Mouse (Mus musculus) MEL (cell line): ENCODE data around the gene Nrf1. TPM values are rescaled to one million over a fixed set of nuclear protein-coding genes. Genes with fewer than 3 reads are reported as not detected.
A peak's percentile ranks its signal among the peaks of the same experiment; 100 is the strongest.

Experiments
- DNase-seq: peaks from one replicate; pipeline ENCODE4 v3.0.0; 2011; ENCODE audit warnings: low read depth, low spot score
- H3K27ac ChIP-seq: 2 replicates; pipeline ENCODE4 v1.5.1; 2012; ENCODE audit warnings: low read depth, mild to moderate bottlenecking, control low read depth, low read length, moderate library complexity; ENCODE audit not compliant: control insufficient read depth
- H3K27me3 ChIP-seq, 2 experiments: fragments of 150-350 bp in 1 of 2; sonication (generic) in 1 of 2; 2 replicates each; pipeline ENCODE4 v1.6.1; 2012; ENCODE audit warnings: low read length in 2 of 2, mild to moderate bottlenecking in 2 of 2, improper control_type of control experiment in 1 of 2, moderate library complexity in 1 of 2; ENCODE audit not compliant: insufficient read depth in 2 of 2, control insufficient read depth in 1 of 2
- H3K36me3 ChIP-seq, 2 experiments: 2 replicates each; pipeline ENCODE4 v1.6.1; 2012 to 2014; ENCODE audit warnings: low read length in 2 of 2, improper control_type of control experiment in 1 of 2, inconsistent platforms in 1 of 2, mild to moderate bottlenecking in 1 of 2; ENCODE audit not compliant: insufficient read depth in 2 of 2, control insufficient read depth in 1 of 2
- H3K4me1 ChIP-seq, 2 experiments: fragments of 150-350 bp in 1 of 2; sonication (generic) in 1 of 2; 2 replicates each; pipeline ENCODE4 v1.6.1; 2012; ENCODE audit warnings: low read length in 2 of 2, improper control_type of control experiment in 1 of 2, mild to moderate bottlenecking in 1 of 2; ENCODE audit not compliant: insufficient read depth in 2 of 2, control insufficient read depth in 1 of 2
- H3K4me3 ChIP-seq, 2 experiments: fragments of 150-350 bp in 1 of 2; sonication (generic) in 1 of 2; 2 replicates each; pipeline ENCODE4 v1.5.1; 2012; ENCODE audit warnings: low read depth in 2 of 2, low read length in 2 of 2, mild to moderate bottlenecking in 2 of 2, moderate library complexity in 2 of 2, control low read depth in 1 of 2, improper control_type of control experiment in 1 of 2; ENCODE audit not compliant: control insufficient read depth in 1 of 2, insufficient read depth in 1 of 2
- H3K79me2 ChIP-seq: 2 replicates; pipeline ENCODE4 v1.6.1; 2012; ENCODE audit warnings: mild to moderate bottlenecking, low read length, moderate library complexity; ENCODE audit not compliant: control insufficient read depth, poor library complexity, insufficient read depth
- H3K9ac ChIP-seq: 2 replicates; pipeline ENCODE4 v1.6.1; 2012; ENCODE audit warnings: low read depth, mild to moderate bottlenecking, control low read depth, low read length, moderate library complexity; ENCODE audit not compliant: control insufficient read depth, poor library complexity, severe bottlenecking
- H3K9me3 ChIP-seq: fragments of 150-350 bp; sonication (generic); replicated peaks from 2 replicates; pipeline ENCODE4 v1.6.1; 2012; ENCODE audit warnings: mild to moderate bottlenecking, low read length, improper control_type of control experiment, moderate library complexity; ENCODE audit not compliant: insufficient read depth
- BHLHE40 ChIP-seq: IDR thresholded peaks from 2 replicates; pipeline ENCODE4 v1.6.1; 2012; ENCODE audit warnings: low read depth, mild to moderate bottlenecking, inconsistent platforms, low read length, improper control_type of control experiment, borderline replicate concordance
- CHD1 ChIP-seq: IDR thresholded peaks from 2 replicates; pipeline ENCODE4 v1.6.1; 2012; ENCODE audit warnings: low read depth, mild to moderate bottlenecking, inconsistent platforms, low read length, improper control_type of control experiment
- ELF1 ChIP-seq: IDR thresholded peaks from 2 replicates; pipeline ENCODE4 v1.6.1; 2014; ENCODE audit warnings: low read depth, mild to moderate bottlenecking, inconsistent platforms, low read length, improper control_type of control experiment, moderate library complexity
- GABPA ChIP-seq: IDR thresholded peaks from 2 replicates; pipeline ENCODE4 v1.6.1; 2012; ENCODE audit warnings: low read depth, mild to moderate bottlenecking, inconsistent platforms, low read length, improper control_type of control experiment, moderate library complexity
- MAFK ChIP-seq: IDR thresholded peaks from 2 replicates; pipeline ENCODE4 v1.6.1; 2011; ENCODE audit warnings: low read depth, mild to moderate bottlenecking, low read length, improper control_type of control experiment, borderline replicate concordance
- MAX ChIP-seq: IDR thresholded peaks from 2 replicates; pipeline ENCODE4 v1.6.1; 2011; ENCODE audit warnings: low read length, improper control_type of control experiment
- MEF2A ChIP-seq: IDR thresholded peaks from 2 replicates; pipeline ENCODE4 v1.6.1; 2014; ENCODE audit warnings: low read depth, mild to moderate bottlenecking, inconsistent platforms, low read length, improper control_type of control experiment; ENCODE audit not compliant: poor library complexity, insufficient replicate concordance, severe bottlenecking; ENCODE audit errors: extremely low read depth
- MXI1 ChIP-seq: IDR thresholded peaks from 2 replicates; pipeline ENCODE4 v1.6.1; 2011; ENCODE audit warnings: mild to moderate bottlenecking, low read depth, low read length, improper control_type of control experiment
- MYC ChIP-seq: IDR thresholded peaks from 2 replicates; pipeline ENCODE4 v1.6.1; 2011; ENCODE audit warnings: low read depth, mild to moderate bottlenecking, low read length, improper control_type of control experiment, moderate library complexity
- NELFE ChIP-seq: IDR thresholded peaks from 2 replicates; pipeline ENCODE4 v1.6.1; 2011; ENCODE audit warnings: low read depth, low read length, improper control_type of control experiment
- NRF1 ChIP-seq: IDR thresholded peaks from 2 replicates; pipeline ENCODE4 v1.6.1; 2014; ENCODE audit warnings: low read depth, mild to moderate bottlenecking, inconsistent platforms, low read length, improper control_type of control experiment, moderate library complexity; ENCODE audit not compliant: poor library complexity, insufficient read depth, severe bottlenecking
- POLR2A ChIP-seq, 2 experiments: IDR thresholded peaks; 2 replicates each; pipeline ENCODE4 v1.6.1; 2011 to 2012; ENCODE audit warnings: low read length in 2 of 2, mild to moderate bottlenecking in 2 of 2, control low read depth in 1 of 2, improper control_type of control experiment in 1 of 2, low read depth in 1 of 2, moderate library complexity in 1 of 2; ENCODE audit not compliant: control insufficient read depth in 1 of 2, insufficient read depth in 1 of 2, poor library complexity in 1 of 2
- POLR2AphosphoS5 ChIP-seq: IDR thresholded peaks from 2 replicates; pipeline ENCODE4 v1.6.1; 2012; ENCODE audit warnings: low read depth, borderline replicate concordance, mild to moderate bottlenecking, inconsistent platforms, low read length, moderate library complexity, mixed read lengths
- RCOR1 ChIP-seq: IDR thresholded peaks from 2 replicates; pipeline ENCODE4 v1.6.1; 2012; ENCODE audit warnings: low read depth, mild to moderate bottlenecking, inconsistent platforms, low read length, improper control_type of control experiment
- SMC3 ChIP-seq: IDR thresholded peaks from 2 replicates; pipeline ENCODE4 v1.6.1; 2011; ENCODE audit warnings: low read depth, low read length, improper control_type of control experiment
- TAL1 ChIP-seq: IDR thresholded peaks from 2 replicates; pipeline ENCODE4 v1.6.1; 2012; ENCODE audit warnings: mild to moderate bottlenecking, inconsistent platforms, low read length, moderate library complexity, mixed read lengths
- TBP ChIP-seq: IDR thresholded peaks from 2 replicates; pipeline ENCODE4 v1.8.0; 2011; ENCODE audit warnings: low read depth, low read length, improper control_type of control experiment
- UBTF ChIP-seq: IDR thresholded peaks from 2 replicates; pipeline ENCODE4 v1.6.1; 2012; ENCODE audit warnings: low read depth, mild to moderate bottlenecking, inconsistent platforms, low read length, improper control_type of control experiment, moderate library complexity, borderline replicate concordance; ENCODE audit not compliant: insufficient read depth
- ZC3H11A ChIP-seq: IDR thresholded peaks from 2 replicates; pipeline ENCODE4 v1.6.1; 2012; ENCODE audit warnings: low read depth, mild to moderate bottlenecking, inconsistent platforms, low read length, improper control_type of control experiment
- ZKSCAN1 ChIP-seq: IDR thresholded peaks from 2 replicates; pipeline ENCODE4 v1.6.1; 2012; ENCODE audit warnings: low read depth, mild to moderate bottlenecking, inconsistent platforms, low read length, improper control_type of control experiment, moderate library complexity
- ZMIZ1 ChIP-seq: IDR thresholded peaks from 2 replicates; pipeline ENCODE4 v1.6.1; 2012; ENCODE audit warnings: low read depth, mild to moderate bottlenecking, inconsistent platforms, low read length, improper control_type of control experiment, moderate library complexity
- polyA plus RNA-seq, 2 experiments: library from polyadenylated mRNA; stranded (reverse) in 1 of 2; unstranded in 1 of 2; fragments of >175 nt in 1 of 2; fragments of >200 nt in 1 of 2; gene quantifications; 2 replicates each; pipeline versions ENCODE4 v1.2.1 to v1.2.4; 2012; ENCODE audit warnings: low replicate concordance in 2 of 2, low read depth in 1 of 2; ENCODE audit not compliant: insufficient read length in 2 of 2, insufficient read depth in 1 of 2, missing spikeins in 1 of 2
- total RNA-seq: library from RNA; depleted of rRNA; stranded (reverse); fragments of 300-350 nt; gene quantifications from 2 replicates; pipeline ENCODE4 v1.2.3, GENCODE M21; 2012

The Nrf1 gene
- total and polyA plus RNA-seq, 3 experiments: 56.5 to 93.7 (median 60.4) TPM

DNA sequence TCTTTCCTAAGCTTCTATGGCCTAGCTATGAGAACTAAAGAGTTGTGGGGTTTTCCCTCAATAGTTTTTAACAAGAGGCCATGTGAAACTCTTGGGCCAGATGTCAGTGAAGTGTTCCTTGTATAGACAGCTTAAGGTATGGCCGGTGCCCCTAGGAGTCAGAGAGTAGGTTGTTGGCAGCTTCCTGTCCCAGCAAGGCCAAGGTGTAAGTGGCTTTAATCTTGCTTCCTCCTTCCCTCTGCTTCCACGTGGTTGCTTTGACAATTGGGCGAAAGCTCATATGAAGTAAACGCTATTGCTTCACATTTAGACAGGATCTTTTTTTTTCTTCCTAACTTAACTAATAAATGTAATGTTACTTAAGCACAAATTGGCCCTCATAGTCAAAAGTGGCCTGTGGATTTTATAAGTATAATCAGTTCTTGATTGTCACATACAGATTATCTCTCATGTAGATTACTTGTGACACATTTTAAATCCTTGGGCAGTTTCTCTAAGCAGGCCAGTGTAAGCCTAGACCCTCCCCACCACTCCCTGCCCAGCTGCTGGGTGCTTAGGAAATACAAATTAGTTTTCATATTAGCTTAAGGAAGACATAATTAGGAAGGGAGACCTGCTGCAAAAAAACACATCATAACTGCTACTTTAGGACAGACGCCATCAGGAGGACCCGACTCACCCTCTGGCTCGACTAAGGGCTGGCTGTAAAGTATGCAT is 91.7 kb downstream of the Nrf1 start:
- no peak overlapping the region for H3K27ac ChIP-seq
- H3K36me3 ChIP-seq: peaks cover 3 to 19% of the 10 kb centered on the region in 2 experiments
- TF ChIP-seq MAFK (no peak), UBTF (no peak), POLR2AphosphoS5 (no peak), MEF2A (no peak), CHD1 (no peak), BHLHE40 (no peak), ZMIZ1 (no peak), MYC (no peak), NRF1 (no peak), SMC3 (no peak), RCOR1 (no peak), ZC3H11A (no peak), TAL1 (no peak), ELF1 (no peak), ZKSCAN1 (no peak), MXI1 (no peak), GABPA (no peak), NELFE (no peak), TBP (no peak), POLR2A (IDR thresholded peaks at IDR 0.05; ENCODE audit: control insufficient read depth in 1 of 2, insufficient read depth in 1 of 2, low read depth in 1 of 2, low read length in 2 of 2, poor library complexity in 1 of 2) (no peak)
- H3K4me1 ChIP-seq: peaks cover 11 to 13% of the 10 kb centered on the region in 2 experiments
- no peaks in the 10 kb centered on the region for H3K27me3 ChIP-seq
- no peak overlapping the region for H3K4me3 ChIP-seq
- no peak overlapping the region for H3K9ac ChIP-seq
- H3K9me3 ChIP-seq: no peaks in the 10 kb centered on the region
- no peak for DNase-seq
- H3K79me2 ChIP-seq: no peaks in the 10 kb centered on the region

GRCm38 (mm10) chr6:30143263-30143662 is 95.5 kb downstream of the Nrf1 start:
- H3K27ac ChIP-seq: no peak overlapping the region
- TF ChIP-seq MAX (no peak), ZKSCAN1 (peak; percentile 95)
- TF ChIP-seq, all 39 proteins: peak for 1
- Histone ChIP-seq H3K4me3 (no peak overlapping the region), H3K27me3 (no peaks in the 10 kb centered on the region), H3K79me2 (no peaks in the 10 kb centered on the region), H3K9me3 (no peaks in the 10 kb centered on the region), H3K4me1 (peaks cover 9 to 18% of the 10 kb centered on the region in 2 experiments), H3K36me3 (peaks cover 3 to 16% of the 10 kb centered on the region in 2 experiments), H3K9ac (no peak overlapping the region)
- DNase-seq: no peak
